Mouse (Mus musculus) gonadal fat pad, adult 2 months (tissue): ENCODE measurements around the gene Swsap1. TPM values are rescaled to one million over a fixed set of nuclear protein-coding genes. Genes with fewer than 3 reads are reported as not detected.

Experiments
- DNase-seq: peaks from one replicate; pipeline ENCODE4 v3.0.0-alpha.2; 2012; ENCODE audit warnings: low read depth
- polyA plus RNA-seq: library from polyadenylated mRNA; depleted of rRNA; stranded (reverse); fragments of >200 nt; gene quantifications from 2 replicates; pipeline ENCODE4 v1.2.3, GENCODE M21; 2012

The Swsap1 gene
- polyA plus RNA-seq, 1 experiment = 6.9 TPM

GRCm38 (mm10) chr9:21962416-21963059, 7.0 kb downstream of the Swsap1 start:
- no peak for DNase-seq

GRCm38 (mm10) chr9:21963417-21963816, 7.9 kb downstream of the Swsap1 start, which contains the start of gene Epor:
TSS of gene Epor (minus strand) at chr9:21963506.
- no peak for DNase-seq

GRCm38 (mm10) chr9:21968883-21969282, 13.3 kb downstream of the Swsap1 start:
- no peak for DNase-seq

- no peak for DNase-seq
These were observed 13.7 kb downstream of the Swsap1 start for GRCm38 (mm10) chr9:21969304-21969703.

GRCm38 (mm10) chr9:21976626-21977175, 21.1 kb downstream of the Swsap1 start:
- DNase-seq = no peak

GRCm38 (mm10) chr9:21977331-21977730, 21.8 kb downstream of the Swsap1 start:
- DNase-seq = no peak

- DNase-seq = no peak
These were observed 22.4 kb downstream of the Swsap1 start for GRCm38 (mm10) chr9:21977972-21978371.

- no peak for DNase-seq
These were observed 23.0 kb downstream of the Swsap1 start for GRCm38 (mm10) chr9:21978398-21979128.

- DNase-seq = no peak
These were observed 28.4 kb downstream of the Swsap1 start for GRCm38 (mm10) chr9:21983911-21984310.

GRCm38 (mm10) chr9:21987592-21988342, 32.2 kb downstream of the Swsap1 start:
- no peak for DNase-seq

GRCm38 (mm10) chr9:21988421-21989101, 33.0 kb downstream of the Swsap1 start:
- DNase-seq = no peak

GRCm38 (mm10) chr9:21989230-21990110, 33.9 kb downstream of the Swsap1 start, which contains the start of gene Rgl3:
TSS of gene Rgl3 (minus strand) at chr9:21989446.
- DNase-seq = no peak

GRCm38 (mm10) chr9:21992227-21992626, 36.7 kb downstream of the Swsap1 start:
- DNase-seq = no peak

GRCm38 (mm10) chr9:21996178-21996867, 40.8 kb downstream of the Swsap1 start:
- DNase-seq = no peak

GRCm38 (mm10) chr9:22000296-22000695, 44.7 kb downstream of the Swsap1 start:
- DNase-seq = no peak

- no peak for DNase-seq
These were observed 46.1 kb downstream of the Swsap1 start for GRCm38 (mm10) chr9:22001633-22002032.

- peak; percentile 85 for DNase-seq
These were observed 46.9 kb downstream of the Swsap1 start, which contains the start of the genes Ccdc151 and Prkcsh for GRCm38 (mm10) chr9:22002194-22003162. TSS of gene Ccdc151 (minus strand) at chr9:22002634. TSS of gene Prkcsh (plus strand) at chr9:22002806.

GRCm38 (mm10) chr9:22003163-22003554, 47.6 kb downstream of the Swsap1 start:
- no peak for DNase-seq

GRCm38 (mm10) chr9:22004546-22004945, 49.0 kb downstream of the Swsap1 start:
- no peak for DNase-seq
